In genomic region chr13:34651474-34651991, GRCm38 (mm10) we compare ENCODE assay signal across 9 mouse cellular contexts. TPM values are rescaled to one million over a fixed set of nuclear protein-coding genes. Genes with fewer than 3 reads are reported as not detected.
DNase-seq lines count a peak whose midpoint lies in the region; ATAC-seq and TF ChIP-seq lines count a peak whose summit lies in the region.
"Had no signal": no experiment of that assay in that cellular context is flagged by ENCODE, and none has a peak within 500 bp of the region (broad histone marks: within the 10 kb centered on the region; RNA-seq: fewer than 3 reads in every experiment).

No protein-coding gene starts in this region.

- peaks cover 14% of the 10 kb centered on the region for H3K27me3 ChIP-seq in embryonic facial prominence, embryonic 11.5 days (ENCODE audit: control insufficient read depth, insufficient read depth, low read length)
- H3K27me3 ChIP-seq in heart, embryonic 11.5 days (ENCODE audit: control insufficient read depth, insufficient read depth, low read length) = peaks cover 4% of the 10 kb centered on the region; the same call in 1 of the 2 replicates
- H3K27me3 ChIP-seq: CH12.LX had no signal

- 2% methylated on average over 24 of the region's 24 CpGs for WGBS in embryonic facial prominence, embryonic 11.5 days
- WGBS in heart, embryonic 11.5 days (ENCODE audit: insufficient replicate concordance) = 2% methylated on average over 24 of the region's 24 CpGs

- no peak for DNase-seq in layer of hippocampus, adult 2 months (ENCODE audit: low spot score in 2 of 2)
- no peak for DNase-seq in layer of hippocampus, adult 11-12 months (ENCODE audit: low spot score)
- peak; percentile 48 for DNase-seq in embryonic facial prominence, embryonic 11.5 days (ENCODE audit: low spot score)
- peak; percentile 23 to 62 for DNase-seq in kidney, postnatal 25 days
- peak; percentile 25 for DNase-seq in mesoderm, embryonic 11.5 days (ENCODE audit: low read depth, low spot score)
- no peak for DNase-seq in layer of hippocampus, postnatal 36 days
- no peak for DNase-seq in frontal cortex, postnatal 10 days (ENCODE audit: low spot score in 2 of 2)

- H3K27ac ChIP-seq in layer of hippocampus, adult 2 months = peak overlapping the region; percentile 75
- no peak overlapping the region for H3K27ac ChIP-seq in embryonic facial prominence, embryonic 11.5 days (replicated peaks; ENCODE audit: low read depth, low read length)
- H3K27ac ChIP-seq in heart, embryonic 11.5 days (ENCODE audit: low read depth, low read length) = peak overlapping the region; percentile 82

- H3K9me3 ChIP-seq in embryonic facial prominence, embryonic 11.5 days (replicated peaks; ENCODE audit: control insufficient read depth, low read length) = no peaks in the 10 kb centered on the region
- no peaks in the 10 kb centered on the region for H3K9me3 ChIP-seq in heart, embryonic 11.5 days (replicated peaks; ENCODE audit: control insufficient read depth, low read length)

- no peaks in the 10 kb centered on the region for H3K36me3 ChIP-seq in embryonic facial prominence, embryonic 11.5 days (replicated peaks; ENCODE audit: control insufficient read depth, insufficient read depth, low read depth, low read length)
- no peaks in the 10 kb centered on the region for H3K36me3 ChIP-seq in heart, embryonic 11.5 days (ENCODE audit: control insufficient read depth, insufficient read depth, low read length)

- no peak for ATAC-seq in embryonic facial prominence, embryonic 11.5 days (replicated peaks; ENCODE audit: insufficient number of reproducible peaks, low FRiP score, low TSS enrichment, low read depth)
- no peak; the same call in 1 of the 2 replicates for ATAC-seq in heart, embryonic 11.5 days (replicated peaks; ENCODE audit: insufficient number of reproducible peaks, low FRiP score, low TSS enrichment)

- H3K4me1 ChIP-seq in embryonic facial prominence, embryonic 11.5 days (ENCODE audit: control insufficient read depth, insufficient read depth, low read length) = peaks cover 2% of the 10 kb centered on the region; the same call in 1 of the 2 replicates
- peaks cover 10% of the 10 kb centered on the region; the same call in 1 of the 2 replicates for H3K4me1 ChIP-seq in heart, embryonic 11.5 days (ENCODE audit: control insufficient read depth, insufficient read depth, low read length)

- peak overlapping the region; percentile 65 for H3K9ac ChIP-seq in embryonic facial prominence, embryonic 11.5 days (replicated peaks; ENCODE audit: low read length)
- H3K9ac ChIP-seq in heart, embryonic 11.5 days (ENCODE audit: low read depth, low read length) = peak overlapping the region; percentile 79

- H3K4me2 ChIP-seq in embryonic facial prominence, embryonic 11.5 days (ENCODE audit: low read depth, low read length) = peak overlapping the region; percentile 95
- H3K4me2 ChIP-seq in heart, embryonic 11.5 days = peak overlapping the region; percentile 66

- TF ChIP-seq CTCF in layer of hippocampus, adult 2 months (conservative IDR thresholded peaks at IDR 0.05) = no peak

- peak overlapping the region; percentile 67 for H3K4me3 ChIP-seq in layer of hippocampus, adult 2 months
- peak overlapping the region; percentile 56 for H3K4me3 ChIP-seq in embryonic facial prominence, embryonic 11.5 days (ENCODE audit: low read depth, low read length)
- peak overlapping the region; percentile 49 for H3K4me3 ChIP-seq in heart, embryonic 11.5 days (ENCODE audit: low read depth, low read length)

RNA-seq across cellular contexts. Expression of gene Pxdc1, which starts 1.8 kb away (rescaled TPM):
- total RNA-seq in layer of hippocampus, adult 2 months (2021) = 10 to 100 TPM; 11.8 to 18.4 TPM
- 6.2 and 8.0 TPM in 2 replicates for polyA plus RNA-seq in embryonic facial prominence, embryonic 11.5 days (2014; fragmentation: Nextera tagmentation; extraction: Ambion mirVana)
- 14.4 and 16.6 TPM in 2 replicates for polyA plus RNA-seq in heart, embryonic 11.5 days (2014; fragmentation: Nextera tagmentation; extraction: Ambion mirVana)
- total RNA-seq in layer of hippocampus, postnatal 36 days (2021) = 10 to 100 TPM; 17.7 to 18.3 TPM
- total RNA-seq: CH12.LX had no signal

Comparison
In these comparisons a context has a peak if more than half of its experiments do, and no peak if none do; other contexts are left out.
1. DNase-seq: peak in embryonic facial prominence, embryonic 11.5 days (single experiment), kidney, postnatal 25 days (2 of 2) and mesoderm, embryonic 11.5 days (single experiment); none in layer of hippocampus, adult 2 months (0 of 2), layer of hippocampus, adult 11-12 months (single experiment), layer of hippocampus, postnatal 36 days (0 of 2) and frontal cortex, postnatal 10 days (0 of 2).
2. Peak in every context shown above with its lines, with median percentiles within 50 percentile points of each other: H3K4me3 ChIP-seq.